Mouse (Mus musculus): ENCODE results near the gene G6pc2. TPM values are rescaled to one million over a fixed set of nuclear protein-coding genes. Genes with fewer than 3 reads are reported as not detected.

The G6pc2 gene
- polyA plus RNA-seq, 1 experiment from 2014 or later = not detected

DNA sequence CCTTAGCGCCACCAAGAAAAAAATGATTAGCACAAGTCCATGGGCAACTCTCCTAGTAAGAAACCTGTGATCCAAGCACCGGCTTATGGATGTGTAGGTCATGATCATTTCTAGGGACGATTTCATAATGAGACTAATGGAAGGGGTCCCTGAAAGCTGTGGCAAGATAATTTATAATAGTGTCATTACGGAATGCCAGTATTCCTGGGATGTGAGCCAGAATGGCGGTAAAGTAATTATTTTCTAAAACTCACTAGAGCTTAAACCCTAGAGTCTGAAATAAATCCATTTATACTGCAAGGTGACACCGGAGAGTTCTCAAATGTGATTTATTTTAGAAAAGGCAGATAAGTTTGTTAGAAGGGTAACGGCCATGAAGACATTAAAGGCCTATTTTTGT is 4.4 kb downstream of the G6pc2 start:
- no peak for TF ChIP-seq CTCF (IDR thresholded peaks at IDR 0.05; ENCODE audit: low read depth)
- 43% methylated on average over 7 of the region's 7 CpGs for WGBS
- no peaks in the 10 kb centered on the region for H3K27me3 ChIP-seq (ENCODE audit: insufficient read depth, low read length)
- peak; percentile 47 for DNase-seq
- H3K9me3 ChIP-seq (ENCODE audit: low read depth, low read length) = no peaks in the 10 kb centered on the region
- H3K4me2 ChIP-seq = no peak overlapping the region
- H3K4me1 ChIP-seq (ENCODE audit: insufficient read depth) = no peaks in the 10 kb centered on the region
- no peak for ATAC-seq (ENCODE audit: insufficient read depth)
- H3K9ac ChIP-seq = no peak overlapping the region
- no peaks in the 10 kb centered on the region for H3K36me3 ChIP-seq (ENCODE audit: insufficient read depth)
- no peak overlapping the region for H3K27ac ChIP-seq (ENCODE audit: low read depth)
- H3K4me3 ChIP-seq (ENCODE audit: low read depth, low read length) = no peak overlapping the region

DNA sequence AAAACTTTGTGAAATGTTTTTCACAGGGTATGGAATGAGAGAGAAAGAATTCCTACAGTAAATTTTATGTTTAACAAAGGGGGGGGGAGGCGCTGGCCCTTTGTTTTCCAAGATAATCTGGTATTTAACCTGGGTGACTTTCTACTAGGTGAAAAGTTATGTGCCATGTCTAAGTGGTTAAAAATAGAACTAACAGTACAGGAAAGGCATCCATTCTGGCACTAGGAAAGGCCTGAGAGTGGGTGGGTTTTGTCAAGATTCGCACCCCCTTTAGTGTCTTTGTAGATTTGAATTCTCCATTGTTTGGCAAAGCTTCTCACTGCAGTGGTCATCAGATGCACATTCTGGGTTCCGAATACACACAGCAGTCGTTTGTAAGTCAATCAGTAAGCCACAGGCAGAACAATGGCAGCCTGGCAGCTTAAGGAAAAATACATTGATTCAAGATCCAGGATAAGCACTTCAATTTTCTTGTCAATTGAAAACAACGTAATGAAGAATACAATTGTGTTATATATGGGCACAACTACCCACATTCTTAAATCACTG is 11.1 kb downstream of the G6pc2 start:
- H3K4me3 ChIP-seq (ENCODE audit: low read depth, low read length) = no peak overlapping the region
- H3K27ac ChIP-seq (ENCODE audit: low read depth) = no peak overlapping the region

DNA sequence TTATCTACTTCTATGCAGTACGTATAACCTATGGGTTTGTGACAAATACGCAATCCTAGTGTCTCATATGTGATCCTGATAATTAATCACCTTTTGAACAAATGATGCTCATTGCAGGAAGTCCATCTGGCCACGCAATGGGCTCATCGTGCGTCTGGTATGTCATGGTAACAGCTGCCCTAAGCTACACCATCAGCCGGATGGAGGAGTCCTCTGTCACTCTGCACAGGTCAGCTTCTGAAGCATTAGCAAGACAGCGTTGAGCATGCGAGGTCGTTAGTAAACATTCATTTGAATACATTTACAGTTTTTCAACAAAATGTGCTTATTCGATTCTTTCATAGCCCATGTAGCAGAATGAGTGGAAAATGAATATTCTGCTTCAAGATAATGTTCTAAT is 11.9 kb downstream of the G6pc2 start:
- Histone ChIP-seq H3K4me2 (no peak overlapping the region), H3K36me3 (ENCODE audit: insufficient read depth) (no peaks in the 10 kb centered on the region), H3K9ac (no peak overlapping the region), H3K27me3 (ENCODE audit: insufficient read depth, low read length) (no peaks in the 10 kb centered on the region), H3K9me3 (ENCODE audit: low read depth, low read length) (no peaks in the 10 kb centered on the region), H3K4me3 (ENCODE audit: low read depth, low read length) (no peak overlapping the region), H3K27ac (ENCODE audit: low read depth) (no peak overlapping the region), H3K4me1 (ENCODE audit: insufficient read depth) (no peaks in the 10 kb centered on the region)
- 62% methylated on average over 10 of the region's 10 CpGs for WGBS
- ATAC-seq (ENCODE audit: insufficient read depth) (no peak), DNase-seq (peak; percentile 27)
- no peak for TF ChIP-seq CTCF (IDR thresholded peaks at IDR 0.05; ENCODE audit: low read depth)

More for the DNA sequence above, 11.1 kb downstream of the G6pc2 start:
- no peak overlapping the region for H3K4me2 ChIP-seq
- no peak for TF ChIP-seq CTCF (IDR thresholded peaks at IDR 0.05; ENCODE audit: low read depth)
- no peaks in the 10 kb centered on the region for H3K4me1 ChIP-seq (ENCODE audit: insufficient read depth)
- 59% methylated on average over 5 of the region's 5 CpGs for WGBS
- DNase-seq = no peak
- H3K36me3 ChIP-seq (ENCODE audit: insufficient read depth) = no peaks in the 10 kb centered on the region
- H3K9me3 ChIP-seq (ENCODE audit: low read depth, low read length) = no peaks in the 10 kb centered on the region
- H3K27me3 ChIP-seq (ENCODE audit: insufficient read depth, low read length) = no peaks in the 10 kb centered on the region
- no peak for ATAC-seq (ENCODE audit: insufficient read depth)
- no peak overlapping the region for H3K9ac ChIP-seq

DNA sequence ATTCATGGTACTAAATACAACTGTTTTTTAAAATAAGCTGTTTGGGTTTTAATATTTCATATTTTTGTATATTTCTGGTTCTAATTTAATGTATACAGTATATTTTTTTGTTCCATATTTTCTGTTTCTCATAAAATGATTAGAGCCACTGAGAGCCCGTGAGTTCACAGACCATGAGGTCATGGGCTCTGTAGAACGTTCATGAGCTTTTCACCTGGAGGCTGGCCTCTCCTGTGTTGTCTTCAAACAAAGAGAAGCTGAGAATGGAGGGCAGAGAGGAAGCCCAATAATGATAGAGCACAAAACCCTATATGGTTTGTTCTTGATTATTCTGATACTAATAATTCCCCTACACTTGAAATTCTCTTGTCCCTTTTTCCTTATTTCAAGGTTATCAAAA is 13.9 kb downstream of the G6pc2 start:
- Histone ChIP-seq H3K9me3 (ENCODE audit: low read depth, low read length) (no peaks in the 10 kb centered on the region), H3K4me3 (ENCODE audit: low read depth, low read length) (no peak overlapping the region), H3K4me2 (no peak overlapping the region), H3K36me3 (ENCODE audit: insufficient read depth) (no peaks in the 10 kb centered on the region), H3K27ac (ENCODE audit: low read depth) (no peak overlapping the region), H3K27me3 (ENCODE audit: insufficient read depth, low read length) (no peaks in the 10 kb centered on the region), H3K4me1 (ENCODE audit: insufficient read depth) (no peaks in the 10 kb centered on the region), H3K9ac (no peak overlapping the region)
- ATAC-seq (ENCODE audit: insufficient read depth) (no peak), DNase-seq (no peak)
- no peak for TF ChIP-seq CTCF (IDR thresholded peaks at IDR 0.05; ENCODE audit: low read depth)
- 37% methylated on average over 2 of the region's 2 CpGs for WGBS

DNA sequence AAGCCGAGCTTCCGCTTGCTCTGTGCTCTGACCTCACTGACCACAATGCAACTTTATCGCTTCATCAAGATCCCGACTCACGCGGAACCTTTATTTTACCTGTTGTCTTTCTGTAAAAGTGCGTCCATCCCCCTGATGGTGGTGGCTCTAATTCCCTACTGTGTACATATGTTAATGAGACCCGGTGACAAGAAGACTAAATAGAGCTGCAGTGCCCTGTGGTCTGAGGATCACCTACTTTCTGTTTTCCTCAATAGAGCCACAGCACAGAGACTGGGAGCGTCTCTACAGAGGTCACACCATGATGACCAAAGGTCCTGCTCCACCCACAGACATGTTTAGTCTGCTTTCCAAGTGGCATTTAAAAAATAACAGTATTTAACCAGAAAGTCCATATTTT is 16.0 kb downstream of the G6pc2 start:
- 89% methylated on average over 9 of the region's 9 CpGs for WGBS
- no peak for TF ChIP-seq CTCF (IDR thresholded peaks at IDR 0.05; ENCODE audit: low read depth)
- no peak overlapping the region for H3K4me3 ChIP-seq (ENCODE audit: low read depth, low read length)

DNA sequence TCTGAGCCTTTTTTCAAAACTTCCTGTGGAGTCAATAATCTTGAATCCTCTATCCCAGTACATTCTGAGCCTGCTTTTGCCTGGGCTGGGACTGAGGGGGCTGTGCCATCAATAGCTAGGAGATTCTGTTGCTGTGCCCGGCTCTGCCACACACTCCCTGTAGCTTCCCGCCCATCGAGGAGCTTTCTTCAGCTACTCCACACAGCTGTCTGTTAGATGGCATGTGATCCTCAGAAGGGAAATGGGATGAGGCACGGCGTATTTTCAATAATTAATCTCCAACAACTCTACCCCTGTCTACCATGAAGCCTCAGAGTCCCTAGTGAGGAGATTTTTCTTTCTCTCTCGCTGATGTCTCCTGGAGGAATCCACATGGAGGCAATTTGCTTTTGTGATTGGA is 17.8 kb downstream of the G6pc2 start:
- TF ChIP-seq CTCF (IDR thresholded peaks at IDR 0.05; ENCODE audit: low read depth) = no peak
- H3K4me1 ChIP-seq (ENCODE audit: insufficient read depth) = no peaks in the 10 kb centered on the region
- no peaks in the 10 kb centered on the region for H3K9me3 ChIP-seq (ENCODE audit: low read depth, low read length)
- no peak overlapping the region for H3K27ac ChIP-seq (ENCODE audit: low read depth)
- no peaks in the 10 kb centered on the region for H3K36me3 ChIP-seq (ENCODE audit: insufficient read depth)
- no peaks in the 10 kb centered on the region for H3K27me3 ChIP-seq (ENCODE audit: insufficient read depth, low read length)
- DNase-seq (no peak), ATAC-seq (ENCODE audit: insufficient read depth) (no peak)
- 73% methylated on average over 6 of the region's 6 CpGs for WGBS
- H3K9ac ChIP-seq = no peak overlapping the region
- no peak overlapping the region for H3K4me3 ChIP-seq (ENCODE audit: low read depth, low read length)
- H3K4me2 ChIP-seq = no peak overlapping the region

More for the DNA sequence above, 16.0 kb downstream of the G6pc2 start:
- Histone ChIP-seq H3K9ac (no peak overlapping the region), H3K36me3 (ENCODE audit: insufficient read depth) (no peaks in the 10 kb centered on the region), H3K4me2 (no peak overlapping the region), H3K27me3 (ENCODE audit: insufficient read depth, low read length) (no peaks in the 10 kb centered on the region), H3K27ac (ENCODE audit: low read depth) (no peak overlapping the region), H3K4me1 (ENCODE audit: insufficient read depth) (no peaks in the 10 kb centered on the region), H3K9me3 (ENCODE audit: low read depth, low read length) (no peaks in the 10 kb centered on the region)
- no peak for DNase-seq
- no peak for ATAC-seq (ENCODE audit: insufficient read depth)

DNA sequence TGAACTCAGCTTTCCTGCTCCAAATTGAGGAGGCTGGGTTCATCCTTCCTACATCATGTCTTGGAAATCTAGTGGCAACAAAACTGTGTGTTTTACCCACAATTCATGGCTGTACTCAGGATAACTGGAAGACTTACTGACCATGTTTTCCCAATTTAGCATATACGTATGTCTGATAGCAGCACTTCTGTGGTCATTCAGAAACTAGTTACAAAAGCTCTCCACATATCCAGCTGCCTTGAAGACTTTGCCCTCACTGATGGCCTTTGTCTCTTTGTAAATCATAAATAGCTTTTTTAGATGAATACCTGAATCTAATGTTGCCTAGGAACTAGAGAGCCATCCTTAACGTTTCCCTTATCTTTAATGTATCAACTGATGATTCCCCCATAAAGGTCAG is 19.3 kb downstream of the G6pc2 start:
- TF ChIP-seq CTCF (IDR thresholded peaks at IDR 0.05; ENCODE audit: low read depth) = no peak
- Histone ChIP-seq H3K27ac (ENCODE audit: low read depth) (no peak overlapping the region), H3K27me3 (ENCODE audit: insufficient read depth, low read length) (no peaks in the 10 kb centered on the region), H3K4me2 (no peak overlapping the region), H3K4me3 (ENCODE audit: low read depth, low read length) (no peak overlapping the region), H3K9ac (no peak overlapping the region), H3K4me1 (ENCODE audit: insufficient read depth) (no peaks in the 10 kb centered on the region), H3K9me3 (ENCODE audit: low read depth, low read length) (no peaks in the 10 kb centered on the region), H3K36me3 (ENCODE audit: insufficient read depth) (no peaks in the 10 kb centered on the region)
- DNase-seq (no peak), ATAC-seq (ENCODE audit: insufficient read depth) (no peak)
- 69% methylated on average over 2 of the region's 2 CpGs for whole genome bisulfite sequencing

DNA sequence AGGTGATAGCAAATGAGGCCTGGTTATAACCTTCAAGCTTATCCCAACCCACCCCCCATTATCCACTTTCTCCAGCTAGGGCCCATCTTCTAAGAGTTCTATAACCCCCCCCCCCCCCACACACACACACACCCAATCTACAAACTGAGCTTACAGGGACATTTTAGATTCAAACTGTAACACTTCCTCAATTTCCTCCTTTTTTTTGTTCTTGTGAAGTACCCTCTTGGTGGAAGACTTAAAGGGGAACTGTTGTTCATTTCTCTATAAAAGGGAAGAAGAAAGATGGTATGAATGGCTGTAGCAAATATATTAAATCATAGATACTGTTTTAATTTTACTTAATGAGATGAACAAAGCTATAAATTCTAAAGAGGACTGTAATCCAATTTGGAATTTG is 21.2 kb downstream of the G6pc2 start:
- ATAC-seq (ENCODE audit: insufficient read depth) = no peak
- no peak overlapping the region for H3K4me3 ChIP-seq (ENCODE audit: low read depth, low read length)
- H3K9me3 ChIP-seq (ENCODE audit: low read depth, low read length) = no peaks in the 10 kb centered on the region
- H3K4me1 ChIP-seq (ENCODE audit: insufficient read depth) = no peaks in the 10 kb centered on the region
- H3K27ac ChIP-seq (ENCODE audit: low read depth) = no peak overlapping the region
- no peaks in the 10 kb centered on the region for H3K27me3 ChIP-seq (ENCODE audit: insufficient read depth, low read length)
- TF ChIP-seq CTCF (IDR thresholded peaks at IDR 0.05; ENCODE audit: low read depth) = no peak
- no peak overlapping the region for H3K4me2 ChIP-seq
- H3K36me3 ChIP-seq (ENCODE audit: insufficient read depth) = no peaks in the 10 kb centered on the region
- DNase-seq = no peak
- no peak overlapping the region for H3K9ac ChIP-seq

All from lung, embryonic 14.5 days (tissue).